Mouse (Mus musculus) liver, postnatal 0 days (tissue): ENCODE results near the gene Nup35.

Source experiments
- CTCF ChIP-seq: sonication (generic); IDR thresholded peaks from 2 replicates; pipeline ENCODE4 v1.5.1; 2016; ENCODE audit warnings: antibody characterized with exemption, low read depth
- EP300 ChIP-seq: IDR thresholded peaks from 2 replicates; pipeline ENCODE4 v1.6.1; 2016; ENCODE audit warnings: antibody characterized with exemption, low read depth, mild to moderate bottlenecking

- no peak for TF ChIP-seq CTCF
- TF ChIP-seq EP300, result no peak
These were observed 50.4 kb downstream of the Nup35 start for GRCm38 (mm10) chr2:80667396-80667964.
